Mouse (Mus musculus): ENCODE measurements around the gene Ginm1.
"Not testable (repeated sequence)": the region's sequence is repeated elsewhere in the genome, so short reads cannot be mapped to it uniquely, and the experiment has no call there.

Ginm1 gene

DNA sequence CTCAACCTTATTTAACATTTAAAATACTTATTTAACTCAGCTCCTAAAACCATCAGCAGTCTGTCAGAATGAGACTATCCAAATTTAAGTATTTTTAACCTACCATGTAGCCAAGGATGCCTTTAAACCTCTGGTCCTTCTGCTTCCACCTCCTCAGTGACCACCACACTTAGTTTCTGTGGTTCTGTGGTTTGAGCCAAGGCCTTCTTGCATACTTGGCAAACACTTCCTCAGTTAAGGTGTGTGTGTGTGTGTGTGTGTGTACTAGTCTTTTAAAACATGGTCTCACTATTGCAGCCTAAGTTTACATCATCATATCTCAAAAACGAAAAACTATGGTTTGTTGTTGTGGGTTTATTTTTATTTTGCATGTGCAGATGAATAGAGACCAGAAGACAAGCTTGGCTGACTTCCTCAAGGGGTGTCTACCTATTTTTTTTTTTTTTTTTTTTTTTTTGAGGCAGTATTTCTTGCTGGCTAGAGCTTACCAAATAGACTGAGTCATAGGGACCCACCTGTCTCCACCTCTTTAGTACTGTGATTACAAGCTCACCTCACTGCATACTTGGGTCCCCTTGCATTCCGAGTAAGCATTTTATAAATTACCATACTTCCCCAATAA lies 10.0 kb upstream of the Ginm1 start:
- DNase-seq = no peak

DNA sequence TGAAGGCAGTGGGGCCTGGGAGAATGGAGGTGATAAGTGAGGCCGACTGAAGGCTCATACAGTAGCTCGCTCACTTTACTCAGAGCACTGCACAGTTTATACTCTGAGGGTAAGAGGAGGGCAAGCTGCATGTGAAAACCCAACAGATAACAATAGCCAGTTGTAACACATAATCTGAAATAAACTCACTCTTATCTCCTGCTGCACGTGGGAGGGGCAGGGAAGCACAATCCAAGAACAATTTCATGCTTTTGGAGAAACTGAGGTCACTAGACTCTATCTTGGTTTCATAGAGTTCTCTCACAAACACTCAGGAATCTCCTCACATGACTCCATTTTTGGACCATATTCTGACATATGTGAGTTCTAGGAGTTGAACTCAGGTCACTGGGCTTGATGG lies 8.6 kb upstream of the Ginm1 start:
- no peak for DNase-seq

DNA sequence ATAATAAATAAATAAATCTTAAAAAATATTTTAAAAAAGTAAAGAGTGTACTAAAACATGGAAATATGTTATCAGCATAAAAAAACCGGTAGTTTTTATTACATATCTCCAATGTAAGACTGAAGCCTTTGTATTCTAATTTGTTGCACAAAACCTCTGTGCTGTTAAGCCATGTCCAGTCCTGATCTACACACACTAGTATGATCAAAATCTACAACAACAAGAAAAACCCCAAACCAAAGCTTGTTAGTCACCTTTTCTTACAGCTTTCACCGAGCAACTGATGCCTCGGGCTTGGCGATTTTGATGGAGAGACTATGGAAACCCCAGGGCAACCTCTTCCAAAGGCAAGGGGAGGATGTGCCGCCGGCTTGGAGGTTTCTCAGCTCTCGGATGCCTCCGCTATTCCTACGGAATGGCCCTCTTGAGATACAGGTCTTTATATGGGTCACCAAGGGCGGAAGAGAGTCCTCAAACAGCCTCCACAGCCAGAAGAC lies 322 bp downstream of the Ginm1 start:
- DNase-seq = no peak

DNA sequence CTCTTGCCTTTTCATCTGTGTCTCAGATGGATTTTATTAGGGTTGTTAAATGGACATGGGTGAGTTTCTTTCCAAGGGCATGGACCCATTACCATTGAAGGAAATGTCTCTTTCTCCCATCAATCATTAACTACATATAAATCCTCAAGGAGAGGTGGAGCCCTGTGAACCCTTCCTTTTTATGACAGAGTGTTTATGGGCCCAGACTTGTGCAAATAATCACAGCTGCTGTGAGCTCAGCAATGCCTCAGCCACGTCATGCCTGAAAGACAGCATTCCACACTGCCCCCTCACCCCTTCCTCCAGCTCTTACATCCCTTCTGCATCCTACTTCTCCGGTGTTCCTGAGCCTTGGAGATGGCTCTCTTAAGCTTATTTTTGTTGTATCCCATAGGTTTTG lies 5.3 kb downstream of the Ginm1 start:
- DNase-seq = no peak

DNA sequence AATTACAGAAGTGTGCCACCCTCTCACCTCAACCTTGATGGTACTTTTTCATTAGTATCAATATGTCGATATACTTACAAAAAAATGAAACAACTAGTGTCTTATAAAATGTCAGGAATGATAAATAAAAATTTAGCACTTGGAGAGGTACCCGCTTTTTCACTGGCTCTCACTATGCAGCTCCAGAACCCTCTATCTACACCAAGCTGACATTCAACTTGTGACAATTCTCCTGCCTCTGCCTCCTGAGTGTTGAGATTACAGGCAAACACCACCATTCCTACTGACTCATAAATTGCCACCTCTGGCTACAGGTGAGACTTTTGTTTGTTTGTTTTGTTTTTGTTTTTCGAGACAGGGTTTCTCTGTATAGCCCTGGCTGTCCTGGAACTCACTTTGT lies 11.4 kb downstream of the Ginm1 start:
- no peak for DNase-seq

DNA sequence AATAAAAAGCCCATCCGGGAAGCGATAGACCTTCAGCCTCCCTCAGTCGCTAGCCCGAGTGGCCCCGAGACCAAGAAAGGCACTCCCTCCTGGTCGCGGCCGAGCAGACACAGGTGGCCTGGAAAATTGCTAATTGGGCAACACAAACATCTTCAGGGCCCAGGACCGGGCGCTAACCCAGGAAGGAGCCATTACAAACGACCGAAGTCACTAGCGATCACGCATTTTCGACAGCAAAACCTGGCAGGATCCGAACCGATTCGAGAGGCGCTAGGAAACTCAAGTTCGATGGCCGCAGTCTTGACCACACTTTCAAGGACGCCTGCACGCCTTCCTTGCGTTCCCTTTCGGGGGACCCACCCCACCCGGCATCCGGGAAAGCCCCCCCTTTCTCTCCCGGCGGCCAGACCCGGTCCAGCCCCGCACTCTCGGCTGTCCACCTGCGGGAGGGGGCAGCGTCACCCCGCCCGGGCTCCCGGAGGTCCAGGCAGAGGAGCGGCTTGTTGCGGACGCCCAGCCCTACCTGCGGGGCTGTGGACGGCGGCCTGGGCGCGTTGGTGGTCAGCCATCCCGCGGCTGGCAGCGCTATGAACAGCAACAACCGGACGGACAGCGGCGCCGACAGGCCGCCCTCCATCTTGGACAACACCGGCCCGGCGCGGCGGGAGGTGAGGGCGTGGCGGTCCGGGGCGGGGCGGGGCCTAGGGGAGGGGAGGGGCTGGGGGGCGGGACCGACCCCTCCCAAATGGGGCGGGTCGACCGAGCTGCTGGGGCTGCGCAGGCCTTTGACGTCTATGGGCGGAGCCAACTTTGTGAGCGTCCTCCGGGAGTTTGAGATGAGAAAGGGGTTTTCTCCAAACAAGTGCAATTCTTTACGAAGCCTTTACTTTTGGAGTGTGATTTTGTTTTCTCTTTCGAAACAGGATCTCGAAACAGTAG lies 12.1 kb downstream of the Ginm1 start:
- DNase-seq = peak; percentile 86 to 89

DNA sequence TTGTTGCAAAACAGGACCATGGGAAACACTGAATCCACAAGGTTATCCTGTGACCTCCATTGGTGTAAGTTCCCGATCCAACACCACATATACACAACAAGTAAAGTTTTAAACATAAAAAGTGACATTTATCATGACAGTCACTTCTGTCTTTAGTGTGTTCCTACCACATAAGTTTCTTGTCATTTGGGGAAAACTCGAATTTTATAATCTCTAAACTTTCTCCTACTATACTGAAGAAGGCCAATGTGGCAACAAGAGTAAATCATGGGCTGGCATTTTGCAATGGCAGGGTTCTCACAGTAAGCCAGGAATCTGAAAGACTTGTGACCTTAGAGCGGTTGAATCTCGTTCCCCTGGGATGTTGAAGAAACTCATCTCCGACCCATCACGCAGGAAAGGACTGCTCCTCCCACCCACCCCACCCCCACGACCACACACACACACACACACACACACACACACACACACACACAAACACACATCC lies 12.8 kb downstream of the Ginm1 start:
- DNase-seq = no peak

DNA sequence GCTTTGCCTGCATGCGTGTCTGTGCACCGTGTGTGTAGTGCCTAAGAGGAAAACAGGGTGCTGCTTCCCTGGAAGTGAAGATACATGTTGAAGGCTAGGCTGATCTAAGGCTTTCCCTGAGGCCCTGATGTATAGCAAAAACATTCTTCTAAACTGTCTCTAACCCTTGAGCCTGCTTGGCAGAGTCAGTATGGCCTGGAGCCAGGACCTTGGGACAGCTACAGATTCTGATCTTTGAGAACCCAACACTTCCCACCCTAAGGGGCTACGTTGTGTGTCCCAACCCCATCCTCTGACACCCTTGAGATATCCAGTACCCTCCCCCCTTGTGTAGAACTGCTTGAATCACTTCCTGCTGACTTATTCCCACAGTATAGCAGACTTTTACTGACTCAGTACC lies 14.3 kb downstream of the Ginm1 start:
- DNase-seq = no peak

DNA sequence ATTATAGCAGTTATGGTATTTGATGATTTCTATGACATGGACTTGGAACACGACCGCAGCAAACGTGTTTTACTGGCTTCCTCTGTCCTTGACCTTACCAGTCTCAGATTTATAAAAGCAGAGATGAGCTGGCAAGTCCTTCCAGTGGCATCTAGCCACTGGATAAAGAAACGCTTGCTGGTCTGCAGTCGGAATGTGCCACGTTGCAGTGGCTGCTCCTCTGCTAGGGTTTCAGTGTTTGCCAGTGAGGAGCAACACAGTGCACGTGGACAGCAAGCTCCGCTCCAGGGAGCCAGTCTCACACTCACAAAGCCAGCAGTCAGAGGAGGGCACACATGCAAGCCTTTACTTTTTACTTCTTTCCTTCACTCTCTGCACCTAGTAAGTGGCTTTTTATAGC lies 17.2 kb downstream of the Ginm1 start:
- no peak for DNase-seq

DNA sequence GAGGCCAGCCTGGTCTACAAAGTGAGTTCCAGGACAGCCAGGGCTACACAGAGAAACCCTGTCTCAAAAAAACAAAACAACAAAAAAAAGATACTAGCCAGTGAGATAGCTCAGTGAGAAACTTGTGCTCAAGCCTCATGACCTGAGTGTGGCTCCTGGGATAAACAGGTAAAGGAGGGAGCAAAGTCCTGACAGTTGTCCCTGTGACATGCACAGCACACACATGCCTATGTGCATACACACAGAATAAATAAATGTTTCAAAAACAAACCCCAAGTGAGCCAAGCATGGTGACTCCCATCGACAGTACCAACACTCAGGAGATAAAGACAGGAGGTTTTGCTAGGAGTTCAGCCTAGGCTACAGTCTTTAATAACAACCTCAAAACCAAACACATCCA lies 19.9 kb downstream of the Ginm1 start:
- DNase-seq = no peak

DNA sequence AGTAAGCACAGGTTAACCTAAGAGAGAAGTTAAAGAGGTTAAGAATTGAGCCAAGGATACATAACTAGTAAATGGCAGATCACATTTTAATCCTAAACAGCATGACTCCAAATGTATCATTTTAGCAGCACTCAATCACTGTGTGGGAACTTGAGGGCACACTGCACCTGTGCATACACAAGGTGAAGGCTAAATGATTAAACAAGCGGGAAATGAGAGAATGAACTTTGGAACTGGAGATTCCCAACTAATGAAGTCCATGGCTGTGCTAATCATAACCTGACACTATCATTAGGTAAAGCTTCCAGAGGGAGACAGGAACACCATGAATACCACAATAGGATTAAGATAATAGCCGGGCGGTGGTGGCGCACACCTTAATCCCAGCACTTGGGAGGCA lies 20.3 kb downstream of the Ginm1 start:
- DNase-seq = no peak

DNA sequence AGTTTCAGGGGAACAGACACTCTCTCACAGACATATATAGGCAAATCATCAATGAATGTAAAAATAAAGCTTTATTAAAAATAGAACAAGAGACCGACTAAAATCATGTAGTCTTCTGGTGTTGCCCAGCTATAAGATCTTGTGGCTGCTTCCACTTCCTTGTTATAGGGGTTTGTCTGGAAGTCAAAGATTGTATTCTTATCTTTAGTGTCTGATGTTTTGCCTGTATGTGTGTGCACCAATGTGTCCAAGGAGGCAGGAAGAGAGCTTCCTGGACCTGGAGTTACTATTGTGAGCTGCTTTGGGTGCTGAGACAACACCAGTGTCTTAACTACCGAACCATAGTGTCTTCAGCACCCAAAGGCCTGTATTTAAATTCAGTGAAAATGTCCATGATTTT lies 35.1 kb downstream of the Ginm1 start:
- no peak for DNase-seq

DNA sequence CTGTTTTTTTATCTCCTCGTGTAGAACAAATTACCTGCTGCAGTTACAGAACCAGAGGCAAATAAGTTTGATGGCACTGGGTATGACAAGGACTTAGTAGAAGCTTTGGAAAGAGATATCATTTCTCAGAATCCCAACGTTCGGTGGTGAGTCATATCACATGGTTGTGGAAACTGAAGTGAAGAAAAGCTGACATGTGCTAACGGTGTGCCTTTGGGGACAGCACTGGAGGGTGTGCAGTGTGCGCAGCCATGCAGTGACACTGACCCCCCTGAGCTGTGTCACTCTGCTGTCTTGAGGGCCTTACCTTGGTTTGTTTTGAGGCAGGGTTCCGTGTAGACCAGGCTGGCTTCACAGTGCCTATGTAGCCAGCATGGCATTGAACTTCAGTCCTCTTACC lies 43.9 kb downstream of the Ginm1 start:
- no peak for DNase-seq

DNA sequence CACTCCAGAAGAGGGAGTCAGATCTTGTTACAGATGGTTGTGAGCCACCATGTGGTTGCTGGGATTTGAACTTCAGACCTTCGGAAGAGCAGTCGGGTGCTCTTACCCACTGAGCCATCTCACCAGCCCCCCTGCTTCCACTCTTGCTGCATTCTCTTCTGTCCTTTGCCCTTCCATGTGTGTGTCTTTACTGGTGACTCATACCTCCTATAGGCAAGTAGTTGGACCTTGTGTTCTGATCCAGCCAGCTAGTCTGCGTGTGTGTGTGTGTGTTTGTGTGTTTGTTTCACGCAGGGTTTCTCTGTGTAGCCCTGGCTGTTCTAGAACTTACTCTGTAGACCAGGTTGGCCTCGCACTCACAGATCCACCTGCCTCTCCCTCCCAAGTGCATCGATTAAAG lies 47.1 kb downstream of the Ginm1 start:
- not testable (repeated sequence) for DNase-seq

DNA sequence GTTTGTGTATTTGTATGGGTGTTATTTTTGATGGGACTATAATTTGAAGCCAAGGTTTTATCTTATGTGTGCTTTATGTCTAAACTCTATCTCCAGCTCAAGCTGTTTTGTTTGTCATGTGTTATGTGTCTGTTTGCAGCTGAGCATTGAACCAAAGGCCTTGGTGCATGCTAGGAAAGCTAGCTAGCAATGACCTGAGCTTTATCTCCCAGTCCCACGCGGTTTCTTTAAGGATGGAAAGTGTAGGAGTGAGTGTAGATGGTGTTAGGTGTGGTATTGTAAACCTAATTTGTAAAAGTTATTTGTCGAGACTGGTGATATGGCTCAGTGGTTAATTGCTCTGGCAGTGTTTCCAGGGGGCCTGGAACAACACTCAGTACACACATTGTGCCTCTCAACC lies 54.7 kb downstream of the Ginm1 start:
- no peak for DNase-seq

DNA sequence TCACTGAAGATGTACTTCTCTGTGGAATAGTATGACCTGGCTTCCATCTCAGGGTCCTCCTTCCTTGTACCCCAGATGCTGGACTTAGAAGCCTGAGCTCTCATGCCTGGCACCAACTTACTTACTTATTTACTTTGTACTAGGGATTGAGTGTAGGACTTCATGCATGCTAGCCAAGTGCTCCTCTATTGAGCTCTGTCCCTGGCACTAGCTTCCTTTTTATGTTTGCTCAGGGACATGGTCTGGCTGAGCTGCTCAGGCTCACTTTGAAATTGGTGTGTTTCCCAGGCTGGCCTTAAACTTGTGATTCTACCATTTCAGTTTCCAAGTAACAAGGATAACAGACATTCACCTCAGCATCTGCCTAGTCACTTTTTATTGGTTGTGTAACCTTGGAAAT lies 55.5 kb downstream of the Ginm1 start:
- no peak for DNase-seq

DNA sequence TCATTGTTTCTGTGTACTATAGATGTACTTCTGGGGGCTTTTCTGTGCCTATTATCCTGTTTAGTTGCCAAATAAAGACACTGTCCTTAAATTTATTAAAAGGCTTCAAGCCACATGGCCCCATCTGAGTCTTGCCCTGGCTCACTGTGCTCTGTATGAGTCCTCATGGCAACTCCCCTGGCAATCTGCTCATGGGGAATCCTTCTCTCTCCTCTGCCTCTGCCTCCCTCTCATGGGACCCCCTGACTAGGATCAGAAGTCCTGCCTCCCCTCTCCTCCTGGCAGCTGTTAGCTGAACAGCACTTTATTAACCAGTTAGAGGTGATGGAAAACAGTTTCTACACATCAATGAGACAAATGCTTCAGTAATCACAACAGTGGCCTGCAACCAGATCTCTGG lies 61.0 kb downstream of the Ginm1 start:
- no peak for DNase-seq

DNA sequence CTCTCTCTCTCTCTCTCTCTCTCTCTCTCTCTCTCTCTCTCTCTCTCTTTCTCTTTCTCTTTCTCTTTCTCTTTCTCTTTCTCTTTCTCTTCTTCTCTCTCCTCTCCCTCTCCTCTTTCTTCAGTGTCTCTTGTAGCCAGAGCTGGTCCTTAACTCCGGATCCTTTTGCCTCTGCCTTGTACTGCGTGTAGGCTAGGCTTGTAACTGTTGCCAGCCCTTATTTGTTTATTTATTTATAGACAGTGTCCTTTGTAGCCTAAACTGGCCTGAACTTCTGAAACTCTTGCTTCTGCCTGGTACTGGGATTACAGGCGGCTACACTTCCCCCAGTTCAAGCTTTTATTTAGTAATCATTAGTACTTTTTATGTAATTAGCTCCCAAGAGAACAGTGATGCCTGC lies 65.6 kb downstream of the Ginm1 start:
- no peak for DNase-seq

DNA sequence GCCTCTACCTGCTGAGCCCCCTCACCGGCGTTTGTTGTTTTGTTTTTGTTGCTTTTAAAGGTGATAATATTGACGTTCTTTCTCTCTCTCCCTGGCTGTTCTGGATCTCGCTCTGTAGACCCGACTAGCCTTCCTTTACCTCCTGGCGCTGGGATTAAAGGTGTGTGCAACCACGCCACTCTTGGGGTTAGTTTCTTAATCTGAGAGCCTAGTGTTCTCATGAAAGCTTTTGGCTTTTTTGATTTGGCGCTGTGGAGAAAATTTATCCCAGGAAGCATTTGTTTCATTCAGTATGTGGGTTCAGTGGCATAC lies 66.2 kb downstream of the Ginm1 start:
- DNase-seq = no peak

DNA sequence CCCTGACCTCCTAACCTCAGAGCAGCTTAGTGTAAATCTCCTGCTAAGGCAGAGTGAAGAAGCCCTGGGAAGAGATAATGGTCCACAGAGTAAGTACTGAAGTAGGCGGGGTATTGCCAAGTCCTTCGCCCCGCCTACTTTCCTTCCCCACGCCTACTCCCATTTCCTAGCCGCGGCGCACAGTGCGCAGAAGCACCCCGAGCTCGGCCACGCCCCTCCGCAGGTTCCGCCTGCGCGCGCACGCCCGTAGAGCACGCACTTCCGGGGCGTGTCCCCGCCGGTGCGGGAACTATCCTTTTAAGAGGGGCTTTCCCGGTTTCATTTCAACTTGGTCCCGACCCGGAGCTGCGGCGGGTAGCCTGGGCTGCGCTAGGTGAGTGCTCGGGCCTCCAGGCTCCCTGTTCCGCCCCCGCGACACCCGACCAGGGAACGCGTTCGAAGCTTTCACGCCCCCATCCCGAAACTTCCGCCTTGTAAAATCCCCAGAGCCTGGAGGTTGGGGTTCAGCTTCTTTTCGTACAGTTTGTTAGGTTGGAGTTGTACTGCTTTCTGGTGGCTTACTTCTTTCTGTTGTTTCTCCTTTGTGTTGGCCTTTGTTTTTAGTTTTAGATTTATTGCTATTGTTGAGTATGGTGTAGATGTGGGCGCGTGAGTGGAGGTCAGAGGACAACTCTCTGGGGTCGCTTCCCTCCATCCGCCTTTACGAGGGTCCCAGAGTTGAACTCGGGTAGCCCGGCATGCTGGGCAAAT lies 66.7 kb downstream of the Ginm1 start, which contains the start of gene Katna1:
TSS of gene Katna1 (plus strand) at position 250 of the 750 bp plus-strand sequence.
- DNase-seq = peak; percentile 93 to 95
